Mouse (Mus musculus): ENCODE results near the gene Oas2. TPM values are rescaled to one million over a fixed set of nuclear protein-coding genes. Genes with fewer than 3 reads are reported as not detected.

The Oas2 gene
- polyA plus RNA-seq, 1 experiment, result 22.4 TPM

- no peaks in the 10 kb centered on the region for H3K27me3 ChIP-seq (ENCODE audit: control insufficient read depth, insufficient read depth, low read length)
- WGBS, result 94% methylated on average over 18 of the region's 18 CpGs
- no peak overlapping the region for H3K27ac ChIP-seq (ENCODE audit: control insufficient read depth, insufficient read depth, low read length)
- no peak for TF ChIP-seq POLR2A (IDR thresholded peaks at IDR 0.05; ENCODE audit: control insufficient read depth, extremely low read depth, insufficient read depth, low read length, poor library complexity)
- no peak for TF ChIP-seq CTCF (IDR thresholded peaks at IDR 0.05; ENCODE audit: borderline replicate concordance, control insufficient read depth, extremely low read depth, insufficient read depth, low read length, poor library complexity)
- peaks cover 43% of the 10 kb centered on the region for H3K4me1 ChIP-seq (replicated peaks; ENCODE audit: control insufficient read depth, insufficient read depth, low read length)
- DNase-seq, result no peak
- no peak overlapping the region for H3K4me3 ChIP-seq (ENCODE audit: control insufficient read depth, insufficient read depth, low read length)
- H3K36me3 ChIP-seq (ENCODE audit: control insufficient read depth, insufficient read depth, low read length), result no peaks in the 10 kb centered on the region
These were observed 68.7 kb downstream of the Oas2 start for GRCm38 (mm10) chr5:120680918-120681317.

Other genes starting within 250 kb of the Oas2 start
- 31.5 and 32.4 TPM in 2 replicates for gene Plbd2, start 246.2 kb downstream of the Oas2 start, polyA plus RNA-seq (2012; rRNA removed)
- 21.9 and 29.1 TPM in 2 replicates for gene Slc8b1, start 238.7 kb downstream of the Oas2 start, polyA plus RNA-seq (2012; rRNA removed)
- 203 and 208 TPM in 2 replicates for gene Tpcn1, start 161.2 kb downstream of the Oas2 start, polyA plus RNA-seq (2012; rRNA removed)
- 2.8 and 3.0 TPM in 2 replicates for gene Iqcd, start 160.8 kb downstream of the Oas2 start, polyA plus RNA-seq (2012; rRNA removed)
- 18.8 and 20.6 TPM in 2 replicates for gene Rita1, start 137.3 kb downstream of the Oas2 start, polyA plus RNA-seq (2012; rRNA removed)
- 429 and 448 TPM in 2 replicates for gene Ddx54, start 137.1 kb downstream of the Oas2 start, polyA plus RNA-seq (2012; rRNA removed)
- 0.15 and 0.33 TPM in 2 replicates for gene Cfap73, start 115.6 kb downstream of the Oas2 start, polyA plus RNA-seq (2012; rRNA removed)
- 27.7 and 28.0 TPM in 2 replicates for gene Rasal1, start 101.0 kb downstream of the Oas2 start, polyA plus RNA-seq (2012; rRNA removed)
- gene Dtx1, start 37.9 kb downstream of the Oas2 start, polyA plus RNA-seq (2012; rRNA removed), result 60.6 and 66.6 TPM in 2 replicates
- gene Oas3, start 27.8 kb upstream of the Oas2 start, polyA plus RNA-seq (2012; rRNA removed), result 27.6 and 28.1 TPM in 2 replicates
- gene Oas1e, start 45.7 kb upstream of the Oas2 start, polyA plus RNA-seq (2012; rRNA removed), result 0.52 and 0.74 TPM in 2 replicates
- 6.3 and 7.7 TPM in 2 replicates for gene Oas1c, start 62.7 kb upstream of the Oas2 start, polyA plus RNA-seq (2012; rRNA removed)
- gene Oas1f, start 97.5 kb upstream of the Oas2 start, polyA plus RNA-seq (2012; rRNA removed), result 0.51 and 1.1 TPM in 2 replicates
- gene Oas1h, start 111.6 kb upstream of the Oas2 start, polyA plus RNA-seq (2012; rRNA removed), result 0.28 and 0.73 TPM in 2 replicates
- 9.0 and 10.2 TPM in 2 replicates for gene Oas1g, start 137.8 kb upstream of the Oas2 start, polyA plus RNA-seq (2012; rRNA removed)
- 15.7 and 21.1 TPM in 2 replicates for gene Oas1a, start 157.7 kb upstream of the Oas2 start, polyA plus RNA-seq (2012; rRNA removed)
- 0.74 TPM in 2 replicates for gene Oas1d, start 164.7 kb upstream of the Oas2 start, polyA plus RNA-seq (2012; rRNA removed)